ENCODE assay signal across 9 mouse cellular contexts in genomic region chr19:11121016-11121420, GRCm38 (mm10). TPM values are rescaled to one million over a fixed set of nuclear protein-coding genes. Genes with fewer than 3 reads are reported as not detected.
DNase-seq lines count a peak whose midpoint lies in the region; ATAC-seq and TF ChIP-seq lines count a peak whose summit lies in the region.
"Not testable (repeated sequence)": the region's sequence is repeated elsewhere in the genome, so short reads cannot be mapped to it uniquely, and the experiment has no call there.
"Had no signal": no experiment of that assay in that cellular context is flagged by ENCODE, and none has a peak within 500 bp of the region (broad histone marks: within the 10 kb centered on the region; RNA-seq: fewer than 3 reads in every experiment).

No protein-coding gene starts in this region.

- not testable (repeated sequence) for TF ChIP-seq POLR2A in cerebellum, adult 2 months (IDR thresholded peaks at IDR 0.05; ENCODE audit: borderline replicate concordance, insufficient read depth, low read length); kidney, adult 2 months (IDR thresholded peaks at IDR 0.05; ENCODE audit: low read depth, low read length); spleen, adult 2 months (IDR thresholded peaks at IDR 0.05; ENCODE audit: low read depth, low read length)

- ATAC-seq in heart, embryonic 15.5 days (replicated peaks; ENCODE audit: insufficient number of reproducible peaks, insufficient read depth, low FRiP score, low read depth), result peak; percentile 95
- peak; percentile 99 for ATAC-seq in liver, embryonic 12.5 days
- ATAC-seq in midbrain, embryonic 14.5 days (ENCODE audit: low FRiP score, low TSS enrichment), result peak; percentile 98

- peak overlapping the region; percentile 71 for H3K4me3 ChIP-seq in E14TG2a.4 (replicated peaks; ENCODE audit: low read length)
- H3K4me3 ChIP-seq in cerebellum, adult 2 months (replicated peaks; ENCODE audit: insufficient read depth, low read depth, low read length), result peak overlapping the region; percentile 89
- H3K4me3 ChIP-seq in forebrain, embryonic 10.5 days, result peak overlapping the region; percentile 47
- peak overlapping the region; percentile 47 for H3K4me3 ChIP-seq in heart, embryonic 15.5 days
- H3K4me3 ChIP-seq in kidney, adult 2 months (ENCODE audit: insufficient read depth, low read depth, low read length), result peak overlapping the region; percentile 71
- peak overlapping the region; percentile 40 for H3K4me3 ChIP-seq in liver, embryonic 12.5 days
- H3K4me3 ChIP-seq in midbrain, embryonic 14.5 days (replicated peaks; ENCODE audit: low read depth, low read length), result peak overlapping the region; percentile 36
- H3K4me3 ChIP-seq in spleen, adult 2 months (ENCODE audit: extremely low read depth, insufficient read depth, insufficient read length), result peak overlapping the region; percentile 58; the same call in 1 of the 2 replicates

- not testable (repeated sequence) for H3K27ac ChIP-seq in cerebellum, adult 2 months (ENCODE audit: insufficient read depth, low read length); heart, embryonic 15.5 days; kidney, adult 2 months (ENCODE audit: insufficient read depth, low read depth, low read length); liver, embryonic 12.5 days; midbrain, embryonic 14.5 days (replicated peaks; ENCODE audit: low read depth, low read length)
- H3K27ac ChIP-seq in forebrain, embryonic 10.5 days, result peak overlapping the region; percentile 76
- H3K27ac ChIP-seq in spleen, adult 2 months (ENCODE audit: insufficient read depth, low read length), result peak overlapping the region; percentile 65

- H3K4me1 ChIP-seq in E14TG2a.4 (replicated peaks; ENCODE audit: low read depth, low read length); cerebellum, adult 2 months (ENCODE audit: control insufficient read depth, insufficient read depth, low read length); forebrain, embryonic 10.5 days; heart, embryonic 15.5 days (replicated peaks); kidney, adult 2 months (ENCODE audit: control insufficient read depth, insufficient read depth, low read length); liver, embryonic 12.5 days; midbrain, embryonic 14.5 days (ENCODE audit: control insufficient read depth, insufficient read depth, low read length); spleen, adult 2 months (ENCODE audit: control insufficient read depth, insufficient read depth, insufficient read length): not testable (repeated sequence)

- 3% methylated on average over 18 of the region's 38 CpGs for WGBS in cerebellum, adult 2 months
- 3% methylated on average over 21 of the region's 38 CpGs for WGBS in forebrain, embryonic 10.5 days
- 2% methylated on average over 20 of the region's 38 CpGs for WGBS in heart, embryonic 15.5 days
- WGBS in kidney, adult 2 months, result under 1% methylated on average over 18 of the region's 38 CpGs
- WGBS in liver, embryonic 12.5 days (ENCODE audit: insufficient replicate concordance), result 4% methylated on average over 15 of the region's 38 CpGs
- WGBS in midbrain, embryonic 14.5 days, result 5% methylated on average over 14 of the region's 38 CpGs
- WGBS in spleen, adult 2 months, result 4% methylated on average over 18 of the region's 38 CpGs

- peaks cover 27% of the 10 kb centered on the region for H3K27me3 ChIP-seq in E14TG2a.4 (ENCODE audit: insufficient read depth, low read length)
- H3K27me3 ChIP-seq in cerebellum, adult 2 months (ENCODE audit: control insufficient read depth, insufficient read depth, low read length); forebrain, embryonic 10.5 days (ENCODE audit: poor library complexity, severe bottlenecking); heart, embryonic 15.5 days; kidney, adult 2 months (replicated peaks; ENCODE audit: control insufficient read depth, insufficient read depth, low read length); liver, embryonic 12.5 days (replicated peaks); midbrain, embryonic 14.5 days (ENCODE audit: control insufficient read depth, insufficient read depth, low read length); spleen, adult 2 months (ENCODE audit: control insufficient read depth, insufficient read depth, low read length): not testable (repeated sequence)

- not testable (repeated sequence) for H3K9me3 ChIP-seq in E14TG2a.4 (ENCODE audit: low read length); heart, embryonic 15.5 days (replicated peaks); liver, embryonic 12.5 days (replicated peaks)
- H3K9me3 ChIP-seq in forebrain, embryonic 10.5 days, result peaks cover 12% of the 10 kb centered on the region
- H3K9me3 ChIP-seq in midbrain, embryonic 14.5 days (ENCODE audit: control insufficient read depth, low read length), result peaks cover 14% of the 10 kb centered on the region

- H3K4me2 ChIP-seq in heart, embryonic 15.5 days, result peak overlapping the region; percentile 59
- peak overlapping the region; percentile 53 for H3K4me2 ChIP-seq in liver, embryonic 12.5 days
- peak overlapping the region; percentile 44 for H3K4me2 ChIP-seq in midbrain, embryonic 14.5 days (ENCODE audit: low read length)

- H3K9ac ChIP-seq in heart, embryonic 15.5 days, result 0 out of 2 replicates have a peak overlapping the region, but pooled peaks have one; percentile 38
- not testable (repeated sequence) for H3K9ac ChIP-seq in liver, embryonic 12.5 days; midbrain, embryonic 14.5 days (replicated peaks; ENCODE audit: low read length)

- peak; percentile 16 to 46 for DNase-seq in cerebellum, adult 2 months
- peak; percentile 24 for DNase-seq in forebrain, embryonic 10.5 days (ENCODE audit: extremely low spot score, low spot score)
- peak; percentile 5 for DNase-seq in kidney, adult 2 months
- DNase-seq in midbrain, embryonic 14.5 days, result peak; percentile 29
- DNase-seq in spleen, adult 2 months (ENCODE audit: low read depth in 1 of 2, low spot score in 2 of 2), result peak in 1 of 2 experiments; percentile 7

- TF ChIP-seq CTCF in E14TG2a.4 (conservative IDR thresholded peaks at IDR 0.05; ENCODE audit: low read length); cerebellum, adult 2 months (IDR thresholded peaks at IDR 0.05; ENCODE audit: borderline replicate concordance, insufficient read depth, low read depth, low read length); kidney, adult 2 months (conservative IDR thresholded peaks at IDR 0.05; ENCODE audit: insufficient read depth, insufficient read length, low read depth, low read length); spleen, adult 2 months (IDR thresholded peaks at IDR 0.05; ENCODE audit: extremely low read depth, insufficient read depth, insufficient read length, insufficient replicate concordance): not testable (repeated sequence)

- not testable (repeated sequence) for H3K36me3 ChIP-seq in E14TG2a.4 (ENCODE audit: insufficient read depth, low read length); forebrain, embryonic 10.5 days (replicated peaks); heart, embryonic 15.5 days; kidney, adult 2 months (ENCODE audit: control insufficient read depth, insufficient read depth, low read length); liver, embryonic 12.5 days; midbrain, embryonic 14.5 days (ENCODE audit: control insufficient read depth, insufficient read depth, low read length); spleen, adult 2 months (ENCODE audit: control insufficient read depth, insufficient read depth, low read length)

RNA-seq across cellular contexts. Expression of gene 1700017D01Rik, which starts 9.7 kb away (rescaled TPM):
- polyA plus RNA-seq in cerebellum, adult 2 months (2012; rRNA removed), result not detected in 2 replicates
- polyA plus RNA-seq in forebrain, embryonic 10.5 days (2016; fragmentation: Nextera tagmentation; extraction: Ambion mirVana), result not detected in 2 replicates
- not detected in 2 replicates for polyA plus RNA-seq in heart, embryonic 15.5 days (2015; fragmentation: Nextera tagmentation; extraction: Ambion mirVana)
- polyA plus RNA-seq in kidney, adult 2 months (2012; rRNA removed), result 0.10 TPM in 1 of 2 replicates, not detected in the other
- not detected in 2 replicates for polyA plus RNA-seq in liver, embryonic 12.5 days (2016; fragmentation: Nextera tagmentation; extraction: Ambion mirVana)
- not detected in 2 replicates for polyA plus RNA-seq in midbrain, embryonic 14.5 days (2014; fragmentation: Nextera tagmentation; extraction: Ambion mirVana)
- polyA plus RNA-seq in spleen, adult 2 months (2012; rRNA removed), result not detected in 2 replicates
- polyA plus RNA-seq: C2C12 had no signal

RNA-seq across cellular contexts. Expression of gene Ms4a8a, which starts 40.1 kb away (rescaled TPM):
- not detected in 2 replicates for polyA plus RNA-seq in cerebellum, adult 2 months (2012; rRNA removed)
- polyA plus RNA-seq in forebrain, embryonic 10.5 days (2016; fragmentation: Nextera tagmentation; extraction: Ambion mirVana), result not detected in 2 replicates
- 0.11 TPM in 1 of 2 replicates, not detected in the other for polyA plus RNA-seq in heart, embryonic 15.5 days (2015; fragmentation: Nextera tagmentation; extraction: Ambion mirVana)
- polyA plus RNA-seq in kidney, adult 2 months (2012; rRNA removed), result 0.43 and 0.86 TPM in 2 replicates
- not detected in 2 replicates for polyA plus RNA-seq in liver, embryonic 12.5 days (2016; fragmentation: Nextera tagmentation; extraction: Ambion mirVana)
- polyA plus RNA-seq in midbrain, embryonic 14.5 days (2014; fragmentation: Nextera tagmentation; extraction: Ambion mirVana), result not detected in 2 replicates
- 2.1 and 2.6 TPM in 2 replicates for polyA plus RNA-seq in spleen, adult 2 months (2012; rRNA removed)
- polyA plus RNA-seq: C2C12 had no signal

RNA-seq across cellular contexts. Expression of gene 1700025F22Rik, which starts 44.1 kb away (rescaled TPM):
- not detected in 2 replicates for polyA plus RNA-seq in cerebellum, adult 2 months (2012; rRNA removed)
- polyA plus RNA-seq in forebrain, embryonic 10.5 days (2016; fragmentation: Nextera tagmentation; extraction: Ambion mirVana), result not detected in 2 replicates
- polyA plus RNA-seq in heart, embryonic 15.5 days (2015; fragmentation: Nextera tagmentation; extraction: Ambion mirVana), result not detected in 2 replicates
- polyA plus RNA-seq in kidney, adult 2 months (2012; rRNA removed), result not detected in 2 replicates
- polyA plus RNA-seq in liver, embryonic 12.5 days (2016; fragmentation: Nextera tagmentation; extraction: Ambion mirVana), result not detected in 2 replicates
- polyA plus RNA-seq in midbrain, embryonic 14.5 days (2014; fragmentation: Nextera tagmentation; extraction: Ambion mirVana), result not detected in 2 replicates
- polyA plus RNA-seq in spleen, adult 2 months (2012; rRNA removed), result not detected in 2 replicates
- polyA plus RNA-seq: C2C12 had no signal

Comparison
In these comparisons a context has a peak if more than half of its experiments do, and no peak if none do; other contexts are left out.
1. H3K4me3 ChIP-seq: peak in every context shown above with its lines; median percentile 89 in cerebellum, adult 2 months; 71 in E14TG2a.4; 71 in kidney, adult 2 months; 58 in spleen, adult 2 months; 47 in forebrain, embryonic 10.5 days; 47 in heart, embryonic 15.5 days; 40 in liver, embryonic 12.5 days; 36 in midbrain, embryonic 14.5 days.